Mouse (Mus musculus): Measurements from ENCODE around the gene Alk.

DNA sequence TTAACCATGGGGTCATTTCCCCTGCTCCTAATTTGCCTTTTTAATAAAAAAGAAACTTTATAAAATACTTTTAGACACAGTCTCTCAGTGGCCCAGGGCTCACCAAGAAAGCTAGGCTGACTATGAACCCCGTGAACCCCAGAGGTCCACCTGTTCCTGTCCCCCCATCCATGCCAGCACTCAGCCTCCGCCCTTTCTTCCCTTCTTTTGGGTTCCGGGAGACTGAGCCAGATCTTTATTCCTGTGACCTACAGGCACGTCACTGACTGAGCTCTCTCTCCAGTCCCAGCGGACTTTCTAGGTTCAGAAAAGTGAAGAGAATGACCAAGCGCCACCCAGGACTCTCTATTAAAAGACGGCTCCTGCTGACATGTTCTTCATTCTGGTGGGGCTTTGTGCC lies 728.9 kb downstream of the Alk start:
- no peak for TF ChIP-seq CTCF (IDR thresholded peaks at IDR 0.05 in 2 of 3, conservative IDR thresholded peaks at IDR 0.05 in 1 of 3; ENCODE audit: control insufficient read depth in 1 of 3, insufficient read depth in 1 of 3, low read depth in 2 of 3, low read length in 3 of 3, poor library complexity in 1 of 3, severe bottlenecking in 1 of 3)
- no peak for TF ChIP-seq CHD2 (IDR thresholded peaks at IDR 0.05; ENCODE audit: low read length)
- no peak for TF ChIP-seq POLR2A (IDR thresholded peaks at IDR 0.05; ENCODE audit: control insufficient read depth in 1 of 2, insufficient read depth in 1 of 2, low read depth in 1 of 2, low read length in 2 of 2, poor library complexity in 1 of 2)
- TF ChIP-seq HCFC1 (IDR thresholded peaks at IDR 0.05; ENCODE audit: low read depth, low read length) = no peak
- no peak for TF ChIP-seq JUND (IDR thresholded peaks at IDR 0.05; ENCODE audit: low read depth, low read length)
- no peak for TF ChIP-seq ZKSCAN1 (IDR thresholded peaks at IDR 0.05; ENCODE audit: low read depth, low read length)
- no peak for TF ChIP-seq ZMIZ1 (IDR thresholded peaks at IDR 0.05; ENCODE audit: low read depth, low read length)
- no peak for TF ChIP-seq NELFE (IDR thresholded peaks at IDR 0.05; ENCODE audit: low read depth, low read length)
- no peak for TF ChIP-seq NRF1 (IDR thresholded peaks at IDR 0.05; ENCODE audit: insufficient read depth, low read depth, low read length, poor library complexity, severe bottlenecking)
- no peak for TF ChIP-seq GATA1 (IDR thresholded peaks at IDR 0.05; ENCODE audit: low read depth, low read length)
- TF ChIP-seq USF2 (IDR thresholded peaks at IDR 0.05; ENCODE audit: borderline replicate concordance in 1 of 2, insufficient read depth in 1 of 2, low read depth in 1 of 2, low read length in 2 of 2) = no peak
- no peak for TF ChIP-seq ZNF384 (IDR thresholded peaks at IDR 0.05; ENCODE audit: low read depth, low read length)
- no peak for TF ChIP-seq SMC3 (IDR thresholded peaks at IDR 0.05; ENCODE audit: low read depth, low read length)
- TF ChIP-seq MAX (IDR thresholded peaks at IDR 0.05; ENCODE audit: low read length) = no peak

All from MEL (cell line).